Mouse (Mus musculus) small intestine, adult 2 months (tissue): ENCODE data around the gene Rere.

Source experiments
- CTCF ChIP-seq: fragments of 200-500 bp; IDR thresholded peaks from 2 replicates; pipeline ENCODE4 v1.5.1; 2012; ENCODE audit warnings: low read depth, mild to moderate bottlenecking, control low read depth, inconsistent platforms, low read length, moderate library complexity, mixed read lengths; ENCODE audit not compliant: insufficient replicate concordance, insufficient read length; ENCODE audit errors: extremely low read depth
- POLR2A ChIP-seq: fragments of 200-500 bp; IDR thresholded peaks from 2 replicates; pipeline ENCODE4 v1.6.1; 2012; ENCODE audit warnings: low read depth, mild to moderate bottlenecking, control low read depth, inconsistent platforms, low read length, moderate library complexity

- no peak for TF ChIP-seq POLR2A
- no peak for TF ChIP-seq CTCF
These were observed 39.7 kb upstream of the Rere start for GRCm38 (mm10) chr4:150241708-150242107.
